Mouse (Mus musculus) left cerebral cortex, postnatal 14 days (tissue): ENCODE data around the gene Meox2. TPM values are rescaled to one million over a fixed set of nuclear protein-coding genes. Genes with fewer than 3 reads are reported as not detected.

Experiments
- total RNA-seq, 2 experiments: library from RNA; stranded (reverse); gene quantifications; 2 replicates each; pipeline ENCODE4 v1.2.3; 2021

Gene Meox2
- total RNA-seq, 2 experiments from 2014 or later: 0.13 TPM; not detected in 1

Other genes with a start within 250 kb of the Meox2 start
- gene Agmo, start 133.1 kb downstream of the Meox2 start, total RNA-seq: 1 to 10 TPM; 2.6 TPM